Mouse (Mus musculus) layer of hippocampus, adult 9-11 months (tissue): ENCODE results near the gene Olfr402.
"Not testable (repeated sequence)": the region's sequence is repeated elsewhere in the genome, so short reads cannot be mapped to it uniquely, and the experiment has no call there.

Source experiments
- DNase-seq: peaks from one replicate; pipeline ENCODE4 v3.0.0; 2022

Olfr402 gene

GRCm38 (mm10) chr11:74153229-74153628 is at the start of gene Olfr402:
TSS of gene Olfr402 (plus strand) at chr11:74153529.
- DNase-seq: no peak

GRCm38 (mm10) chr11:74105066-74105465 is 48.3 kb upstream of the Olfr402 start:
- DNase-seq: no peak

- no peak for DNase-seq
Measured at GRCm38 (mm10) chr11:74113412-74113811, 39.9 kb upstream of the Olfr402 start, which contains the start of gene Olfr401. TSS of gene Olfr401 (plus strand) at chr11:74113712.

- DNase-seq: not testable (repeated sequence)
Measured at GRCm38 (mm10) chr11:74140001-74140400, 13.3 kb upstream of the Olfr402 start.

GRCm38 (mm10) chr11:74145866-74146265 is 7.5 kb upstream of the Olfr402 start:
- no peak for DNase-seq

- no peak for DNase-seq
Measured at GRCm38 (mm10) chr11:74168771-74169170, 15.4 kb downstream of the Olfr402 start.

GRCm38 (mm10) chr11:74183168-74183567 is 29.8 kb downstream of the Olfr402 start:
- DNase-seq: no peak

- no peak for DNase-seq
Measured at GRCm38 (mm10) chr11:74183745-74184144, 30.4 kb downstream of the Olfr402 start.

GRCm38 (mm10) chr11:74185949-74186348 is 32.6 kb downstream of the Olfr402 start, which contains the start of gene Olfr403:
TSS of gene Olfr403 (plus strand) at chr11:74186249.
- DNase-seq: no peak
